Mouse (Mus musculus) sigmoid colon, adult 10 weeks (tissue): ENCODE measurements around the gene Perm1. TPM values are rescaled to one million over a fixed set of nuclear protein-coding genes. Genes with fewer than 3 reads are reported as not detected.

Source experiments
- polyA plus RNA-seq: library from polyadenylated mRNA; stranded (reverse); fragments of 350-450 nt; fragmentation: Illumina TruSeq; extraction: RNeasy Lipid Tissue Mini Kit (QIAGEN cat#74804); gene quantifications from one replicate; pipeline ENCODE4 v1.2.3, GENCODE M21; 2014; ENCODE audit warnings: low read depth, low replicate concordance

Perm1 gene
- not detected for polyA plus RNA-seq

DNA sequence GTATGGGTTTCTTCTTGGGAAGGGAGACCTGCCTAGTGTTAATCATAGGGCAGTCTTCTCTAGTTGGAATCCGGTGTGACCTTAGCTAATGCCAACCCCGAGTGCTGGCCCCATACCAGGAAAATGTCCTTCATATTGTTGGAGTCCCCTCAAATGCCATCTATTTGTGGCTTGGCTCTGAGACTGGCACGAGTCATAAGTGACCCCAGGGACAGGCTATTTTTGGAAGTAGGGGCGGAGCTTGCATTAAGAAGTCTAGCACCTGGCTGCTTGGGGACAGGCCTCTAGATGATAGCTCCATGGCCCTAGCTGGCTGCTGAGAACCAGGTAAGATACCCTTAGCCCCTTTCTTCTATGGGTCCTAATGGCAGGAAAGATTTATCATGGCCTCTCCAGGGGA is at the start of gene Perm1:
TSS of gene Perm1 (plus strand) at position 220 of the 400 bp plus-strand sequence.

DNA sequence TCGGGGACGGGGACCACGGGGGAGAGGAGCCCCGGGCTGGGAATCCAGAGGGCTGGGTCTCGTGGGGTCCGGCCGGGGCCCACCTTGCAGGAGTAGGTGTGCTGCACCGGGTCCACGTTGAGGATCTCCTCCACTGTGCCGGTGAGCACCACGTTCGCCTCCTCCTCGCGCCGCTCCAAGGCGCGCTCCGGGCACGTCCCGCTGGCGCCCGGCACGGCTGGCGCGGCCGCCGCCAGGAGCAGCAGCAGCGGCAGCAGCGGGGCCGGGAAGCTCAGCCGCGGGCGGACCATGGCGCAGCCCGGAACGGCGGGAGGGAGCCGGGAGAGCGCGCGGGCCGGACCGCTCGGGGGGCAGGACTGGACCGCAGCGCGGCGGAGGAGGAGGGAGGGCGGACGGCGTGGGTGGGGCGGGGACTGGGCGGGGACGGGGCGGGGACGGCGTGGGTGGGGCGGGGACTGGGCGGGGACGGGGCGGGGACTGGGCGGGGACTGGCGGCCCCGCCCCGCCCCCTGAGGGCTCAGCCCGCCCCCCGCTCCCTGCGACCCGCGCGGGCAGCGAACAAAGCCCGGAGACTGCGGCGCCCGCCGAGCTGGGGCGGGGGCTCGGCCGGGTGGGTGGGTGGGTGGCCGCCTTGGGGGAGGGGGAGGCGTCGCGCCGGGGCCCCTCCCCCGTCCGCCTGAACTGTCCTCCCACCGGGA is 18.4 kb upstream of the Perm1 start, which contains the start of gene Agrn:
TSS of gene Agrn (minus strand) at position 358 of the 698 bp plus-strand sequence.

DNA sequence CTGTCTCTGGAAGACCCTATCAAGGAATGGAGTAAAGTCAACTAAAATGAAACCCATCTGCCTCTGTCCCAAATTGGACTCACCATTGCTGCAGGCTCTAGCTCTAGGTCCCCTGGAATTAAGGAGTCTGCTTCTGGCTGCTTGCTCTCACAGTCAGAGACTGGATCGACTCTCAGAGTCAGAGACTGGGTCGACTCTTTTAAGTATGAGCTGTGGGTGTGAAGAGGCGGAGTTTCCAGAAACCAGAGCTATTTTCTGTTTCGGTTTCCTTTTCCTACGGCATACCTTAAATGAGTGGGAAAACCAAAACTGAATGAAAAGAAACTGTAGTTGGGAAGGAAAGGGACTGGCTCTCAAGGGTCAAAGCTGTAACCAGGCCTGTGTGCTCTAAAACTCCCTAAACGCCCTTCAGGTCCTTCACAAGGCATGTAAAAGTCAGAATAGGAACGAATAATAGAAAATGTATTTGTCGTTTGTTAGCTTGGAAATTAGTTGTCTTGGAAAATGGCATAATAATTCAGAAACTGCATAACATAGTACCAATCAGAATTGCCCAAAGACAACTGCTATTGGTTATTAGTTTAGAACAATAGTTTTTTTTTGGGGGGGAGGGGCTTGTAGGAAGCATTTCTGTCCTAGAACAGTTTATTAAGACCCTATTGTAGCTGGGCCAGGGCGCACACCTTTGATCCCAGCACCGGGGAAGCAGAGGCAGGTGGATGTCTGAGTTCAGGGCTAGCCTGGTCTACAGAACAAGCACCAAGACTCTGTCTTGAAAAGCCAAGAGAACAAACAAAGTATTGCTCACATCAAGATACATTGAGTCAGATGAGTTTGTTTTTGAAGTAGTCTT is 14.8 kb upstream of the Perm1 start, which contains the start of gene Isg15:
TSS of gene Isg15 (minus strand) at position 196 of the 853 bp plus-strand sequence.

DNA sequence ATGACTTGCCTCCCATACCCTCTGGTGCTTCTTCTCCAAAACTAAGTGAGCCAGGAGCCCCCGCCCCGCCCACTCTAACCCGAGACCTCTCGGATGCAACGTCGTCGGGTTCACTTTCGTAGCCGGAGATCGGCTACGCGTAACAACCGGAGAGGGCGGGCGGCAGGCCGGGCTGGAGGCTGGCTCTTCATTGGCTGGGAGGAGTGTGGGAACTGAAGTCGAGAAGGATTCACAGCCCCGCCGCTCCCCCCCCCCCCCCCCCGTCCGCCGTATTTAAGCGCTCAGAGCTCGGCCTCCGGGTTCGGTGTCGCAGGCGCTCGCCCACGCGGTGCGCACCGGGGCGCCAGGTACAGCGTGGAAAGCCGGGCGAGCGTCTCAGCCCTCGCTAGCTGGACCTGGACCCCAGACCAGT is 12.7 kb upstream of the Perm1 start, which contains the start of gene AW011738:
TSS of gene AW011738 (plus strand) at position 304 of the 412 bp plus-strand sequence.

DNA sequence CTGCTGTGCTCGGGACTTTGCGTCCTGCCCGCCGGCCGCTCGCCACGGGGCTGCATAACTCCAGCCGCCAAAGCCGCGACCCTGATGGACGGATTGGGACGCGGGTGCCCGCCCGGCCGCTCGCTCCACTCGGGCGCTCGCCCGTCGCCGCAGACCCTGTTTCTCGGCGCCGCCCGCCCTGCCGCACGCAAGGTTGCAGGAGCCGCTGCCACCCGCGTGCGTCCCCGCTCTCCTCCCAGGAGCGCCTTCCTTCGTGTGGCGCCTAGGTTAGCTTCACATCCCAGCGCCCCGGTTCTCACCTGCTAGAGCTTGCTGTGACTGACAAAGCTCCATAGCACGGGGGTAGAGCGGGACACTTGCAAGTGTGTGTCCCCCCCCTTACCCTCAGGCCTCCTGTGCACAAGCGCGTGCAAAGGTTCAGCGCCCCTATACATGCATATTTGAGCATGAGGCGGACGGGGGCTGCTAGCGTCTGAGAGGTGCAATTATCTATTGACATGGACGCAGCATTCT is 19.1 kb downstream of the Perm1 start, which contains the start of gene Plekhn1:
TSS of gene Plekhn1 (minus strand) at position 157 of the 513 bp plus-strand sequence.

DNA sequence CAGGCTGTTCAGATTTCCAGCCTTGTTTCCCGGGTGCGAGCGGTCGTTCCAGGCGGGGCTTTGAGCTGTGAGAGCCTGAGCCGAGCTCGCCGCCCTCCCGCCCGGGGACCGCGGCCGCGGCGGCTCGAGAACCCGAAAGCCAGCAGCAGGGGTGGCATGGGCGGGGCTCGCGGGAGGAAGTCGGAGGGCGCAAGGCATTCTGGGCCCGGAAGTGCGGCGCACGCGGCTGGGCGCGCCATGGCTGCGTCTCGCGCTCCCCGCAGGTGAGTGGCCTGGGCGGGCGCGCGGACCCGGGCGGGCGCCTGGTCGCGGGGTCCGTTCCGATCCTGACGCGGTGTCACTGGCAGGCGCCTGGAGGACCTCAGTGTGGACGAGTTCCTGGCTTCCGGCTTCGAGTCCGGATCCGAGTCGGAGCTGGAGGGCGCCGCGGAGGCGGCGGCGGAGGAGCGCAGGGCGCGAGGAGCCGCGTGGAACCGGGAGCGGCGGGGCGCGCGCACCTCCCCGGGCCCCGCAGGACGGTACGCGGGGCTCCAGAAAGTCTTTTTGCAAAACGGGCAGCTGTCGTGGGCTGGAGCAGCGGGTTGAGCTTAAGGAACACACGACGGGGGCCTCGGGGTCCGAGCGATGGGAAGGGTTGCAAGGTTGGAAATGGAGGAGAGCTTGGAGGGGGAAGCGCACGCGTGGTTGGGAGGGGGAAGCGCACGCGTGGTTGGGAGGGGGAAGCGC is 20.3 kb downstream of the Perm1 start, which contains the start of gene Noc2l:
TSS of gene Noc2l (plus strand) at position 203 of the 726 bp plus-strand sequence.

DNA sequence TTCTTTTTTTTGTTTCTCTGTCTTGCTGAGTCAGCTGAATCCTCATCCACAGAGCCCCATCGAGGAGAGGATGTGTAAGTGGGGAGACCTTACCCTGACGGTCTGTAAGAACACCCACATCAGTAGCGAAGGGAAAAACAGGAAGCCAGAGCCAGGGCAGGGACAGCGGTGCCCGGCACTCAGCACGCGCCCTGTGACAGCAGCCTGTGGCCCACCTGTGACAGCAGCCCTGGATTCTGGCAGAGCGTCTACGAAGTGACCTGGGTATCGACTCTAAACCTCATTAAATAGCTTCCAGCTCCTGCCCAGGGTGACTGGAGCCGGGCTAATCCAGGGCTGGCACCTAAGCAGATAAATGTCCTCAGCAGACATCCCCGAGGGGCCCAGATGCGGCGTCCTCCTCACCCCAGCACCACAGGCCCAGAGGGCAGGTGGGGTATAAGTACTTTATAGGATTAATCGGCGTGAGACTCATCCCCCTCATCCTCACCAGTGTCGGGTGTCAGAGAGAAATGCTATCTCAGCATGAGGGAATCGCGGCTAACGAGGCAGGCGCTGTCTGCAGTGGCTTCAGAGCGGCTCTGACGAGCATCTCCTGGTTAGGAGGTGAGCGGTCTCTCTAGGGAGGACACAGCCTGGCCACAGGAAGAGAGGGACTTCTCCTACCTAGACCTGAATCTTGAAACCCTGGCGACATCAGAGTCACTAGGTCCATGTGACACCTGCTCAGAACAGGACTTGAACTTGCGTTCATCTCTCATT is 39.6 kb downstream of the Perm1 start, which contains the start of gene Samd11:
TSS of gene Samd11 (minus strand) at position 580 of the 762 bp plus-strand sequence.

Other genes with a start within 250 kb of the Perm1 start
- gene B3galt6, start 223.2 kb upstream of the Perm1 start, polyA plus RNA-seq = 6.1 TPM
- gene Sdf4, start 223.0 kb upstream of the Perm1 start, polyA plus RNA-seq = 145 TPM
- gene Tnfrsf4, start 202.0 kb upstream of the Perm1 start, polyA plus RNA-seq = not detected
- gene Tnfrsf18, start 189.7 kb upstream of the Perm1 start, polyA plus RNA-seq = not detected
- 2.5 TPM for gene Ttll10, start 156.5 kb upstream of the Perm1 start, polyA plus RNA-seq
- gene 9430015G10Rik, start 105.9 kb upstream of the Perm1 start, polyA plus RNA-seq = 3.6 TPM
- not detected for gene Rnf223, start 85.4 kb upstream of the Perm1 start, polyA plus RNA-seq
- 12.3 TPM for gene Agrn, start 18.4 kb upstream of the Perm1 start, polyA plus RNA-seq
- gene Isg15, start 15.1 kb upstream of the Perm1 start, polyA plus RNA-seq = not detected
- gene AW011738, start 12.6 kb upstream of the Perm1 start, polyA plus RNA-seq = 0.32 TPM
- gene Plekhn1, start 19.0 kb downstream of the Perm1 start, polyA plus RNA-seq = 8.4 TPM
- 5.9 TPM for gene Noc2l, start 20.1 kb downstream of the Perm1 start, polyA plus RNA-seq
- gene Samd11, start 39.8 kb downstream of the Perm1 start, polyA plus RNA-seq = not detected
- gene Vmn2r-ps159, start 115.2 kb downstream of the Perm1 start, polyA plus RNA-seq = not detected